Mouse (Mus musculus) naive thymus-derived CD4-positive, alpha-beta T cell, adult 2 months (primary cell): ENCODE results near the gene Skp2.

Source experiments
- DNase-seq: peaks from one replicate; pipeline ENCODE4 v3.0.0-alpha.2; 2011; ENCODE audit warnings: low read depth

Skp2 gene

GRCm38 (mm10) chr15:9155325-9155724, at the start of gene Skp2:
Gene Skp2 (minus strand): TSS chr15:9155425.
- no peak for DNase-seq

GRCm38 (mm10) chr15:9198421-9198820, 43.2 kb upstream of the Skp2 start:
- DNase-seq, result no peak

GRCm38 (mm10) chr15:9192685-9193084, 37.5 kb upstream of the Skp2 start:
- DNase-seq, result peak; percentile 10

GRCm38 (mm10) chr15:9189796-9190195, 34.6 kb upstream of the Skp2 start:
- DNase-seq, result no peak

- no peak for DNase-seq
These were observed 28.8 kb upstream of the Skp2 start for GRCm38 (mm10) chr15:9183995-9184394.

GRCm38 (mm10) chr15:9177038-9177437, 21.8 kb upstream of the Skp2 start:
- DNase-seq, result no peak

- no peak for DNase-seq
These were observed 8.9 kb upstream of the Skp2 start for GRCm38 (mm10) chr15:9164125-9164524.

- no peak for DNase-seq
These were observed 7.4 kb upstream of the Skp2 start for GRCm38 (mm10) chr15:9162557-9163070.

GRCm38 (mm10) chr15:9140684-9141171, 14.5 kb downstream of the Skp2 start:
- DNase-seq, result no peak

GRCm38 (mm10) chr15:9140252-9140680, 15.0 kb downstream of the Skp2 start, which contains the start of gene Lmbrd2:
Gene Lmbrd2 (plus strand): TSS chr15:9140550.
- DNase-seq, result peak; percentile 93

- DNase-seq, result no peak
These were observed 15.8 kb downstream of the Skp2 start for GRCm38 (mm10) chr15:9139447-9139846.

- DNase-seq, result no peak
These were observed 20.2 kb downstream of the Skp2 start for GRCm38 (mm10) chr15:9134891-9135507.

- DNase-seq, result no peak
These were observed 22.4 kb downstream of the Skp2 start for GRCm38 (mm10) chr15:9132693-9133443.

- no peak for DNase-seq
These were observed 23.7 kb downstream of the Skp2 start for GRCm38 (mm10) chr15:9131499-9131888.

- DNase-seq, result no peak
These were observed 24.3 kb downstream of the Skp2 start for GRCm38 (mm10) chr15:9130772-9131498.

- DNase-seq, result no peak
These were observed 28.0 kb downstream of the Skp2 start for GRCm38 (mm10) chr15:9127051-9127791.

GRCm38 (mm10) chr15:9124856-9125255, 30.4 kb downstream of the Skp2 start:
- no peak for DNase-seq

GRCm38 (mm10) chr15:9122989-9123388, 32.2 kb downstream of the Skp2 start:
- no peak for DNase-seq

- peak; percentile 74 for DNase-seq
These were observed 35.1 kb downstream of the Skp2 start for GRCm38 (mm10) chr15:9120081-9120480.

GRCm38 (mm10) chr15:9118852-9119251, 36.4 kb downstream of the Skp2 start:
- DNase-seq, result no peak

- no peak for DNase-seq
These were observed 40.6 kb downstream of the Skp2 start for GRCm38 (mm10) chr15:9114599-9114998.

GRCm38 (mm10) chr15:9114131-9114530, 41.1 kb downstream of the Skp2 start:
- no peak for DNase-seq
